Mouse (Mus musculus): Measurements from ENCODE around the gene Strn4. TPM values are rescaled to one million over a fixed set of nuclear protein-coding genes. Genes with fewer than 3 reads are reported as not detected.

Gene Strn4
- polyA plus RNA-seq, 1 experiment from 2014 or later, result 33.7 TPM

DNA sequence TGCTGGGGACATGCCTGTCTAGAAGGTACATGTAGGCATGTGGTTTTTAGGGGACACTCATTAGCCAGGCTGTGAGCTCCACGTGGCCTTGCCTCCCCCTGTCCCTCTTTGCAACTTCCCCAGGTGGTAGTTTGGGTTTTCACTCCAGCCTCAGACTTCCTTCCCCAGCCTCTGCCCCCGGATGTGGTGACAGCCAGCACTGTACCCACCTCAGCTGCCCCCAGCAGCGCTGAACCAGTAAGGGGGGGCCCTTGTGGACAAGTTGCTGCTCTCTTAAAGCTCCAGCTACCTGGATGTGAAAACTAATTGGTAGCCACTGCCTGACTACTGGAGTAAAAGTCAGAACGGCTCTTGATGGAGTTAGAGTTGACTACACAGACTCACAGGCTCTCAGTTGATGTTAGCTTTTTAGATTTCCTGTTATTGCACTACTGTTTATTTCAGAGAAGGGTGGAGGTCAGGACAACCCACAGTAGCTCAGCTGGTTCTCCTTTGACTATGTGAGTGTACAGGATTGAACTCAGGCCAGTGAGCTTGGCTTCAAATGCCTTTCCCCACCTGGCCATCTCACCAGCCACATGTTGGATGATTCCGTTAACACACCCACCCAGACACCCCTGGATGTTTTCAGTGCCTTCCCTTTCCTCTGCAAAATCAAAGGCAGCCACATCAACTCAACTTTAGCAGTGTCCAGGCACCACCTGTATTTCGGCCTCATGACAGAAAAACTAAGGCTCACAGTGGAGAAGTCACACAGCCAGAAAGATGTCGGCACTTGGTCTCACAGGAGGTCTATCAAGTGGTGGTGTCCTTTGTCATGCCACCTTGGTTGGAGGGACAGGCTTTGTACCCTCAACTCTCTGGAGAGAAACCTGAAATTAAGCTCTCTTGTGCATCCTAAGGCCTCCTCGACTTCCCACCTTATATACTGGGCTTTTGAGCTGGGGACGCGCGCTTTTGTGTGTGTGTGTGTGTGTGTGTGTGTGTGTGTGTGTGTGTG lies 26.2 kb downstream of the Strn4 start:
- no peak for TF ChIP-seq CTCF (IDR thresholded peaks at IDR 0.05; ENCODE audit: low read depth)
- Histone ChIP-seq H3K27ac (ENCODE audit: low read depth, low read length) (peak overlapping the region; percentile 57), H3K36me3 (ENCODE audit: control insufficient read depth, insufficient read depth) (peaks cover 34% of the 10 kb centered on the region), H3K27me3 (replicated peaks; ENCODE audit: control insufficient read depth, insufficient read depth, low read length) (no peaks in the 10 kb centered on the region), H3K4me3 (ENCODE audit: low read depth, low read length) (peak overlapping the region; percentile 76), H3K9ac (ENCODE audit: low read depth, low read length) (0 out of 2 replicates have a peak overlapping the region, but pooled peaks have one; percentile 80), H3K4me2 (replicated peaks; ENCODE audit: low read depth) (peak overlapping the region; percentile 84), H3K4me1 (replicated peaks; ENCODE audit: control insufficient read depth, insufficient read depth, low read length) (no peaks in the 10 kb centered on the region), H3K9me3 (ENCODE audit: control insufficient read depth) (no peaks in the 10 kb centered on the region)
- 34% methylated on average over 11 of the region's 11 CpGs for WGBS
- ATAC-seq, result no peak

DNA sequence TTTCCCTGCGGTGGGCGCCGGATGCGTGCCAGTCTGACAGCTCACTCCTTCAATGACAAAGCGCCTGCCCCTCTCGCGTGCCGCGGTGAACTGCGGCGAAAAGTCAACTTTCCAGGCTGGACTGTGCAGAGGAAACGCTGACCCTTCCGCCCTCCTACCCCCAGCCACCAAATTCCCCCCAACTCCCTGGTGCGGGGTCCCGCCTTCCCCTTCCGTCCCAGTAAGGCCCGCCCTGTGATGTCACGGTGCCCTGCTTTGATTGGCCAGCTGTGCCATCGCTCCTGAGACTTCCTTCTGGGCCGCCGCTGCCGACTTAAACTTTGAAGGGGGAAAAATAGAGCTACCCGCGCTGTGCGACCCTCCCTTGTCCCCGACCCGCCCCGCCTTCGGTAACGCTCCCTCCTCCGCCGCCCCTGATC lies 27.0 kb downstream of the Strn4 start, which contains the start of gene Prkd2:
Prkd2 (plus strand) TSS at position 258 of the 419 bp plus-strand sequence.
- Histone ChIP-seq H3K4me1 (replicated peaks; ENCODE audit: control insufficient read depth, insufficient read depth, low read length) (no peaks in the 10 kb centered on the region), H3K36me3 (ENCODE audit: control insufficient read depth, insufficient read depth) (peaks cover 33% of the 10 kb centered on the region), H3K27me3 (replicated peaks; ENCODE audit: control insufficient read depth, insufficient read depth, low read length) (no peaks in the 10 kb centered on the region), H3K4me2 (replicated peaks; ENCODE audit: low read depth) (peak within 1 kb of the TSS; percentile 84), H3K4me3 (ENCODE audit: low read depth, low read length) (peak within 1 kb of the TSS; percentile 76), H3K27ac (ENCODE audit: low read depth, low read length) (peak within 1 kb of the TSS; percentile 76), H3K9me3 (ENCODE audit: control insufficient read depth) (no peaks in the 10 kb centered on the region), H3K9ac (ENCODE audit: low read depth, low read length) (peak within 1 kb of the TSS; percentile 80)
- no peak for TF ChIP-seq CTCF (IDR thresholded peaks at IDR 0.05; ENCODE audit: low read depth)
- ATAC-seq, result peak; percentile 67
- WGBS, result under 1% methylated on average over 32 of the region's 32 CpGs

DNA sequence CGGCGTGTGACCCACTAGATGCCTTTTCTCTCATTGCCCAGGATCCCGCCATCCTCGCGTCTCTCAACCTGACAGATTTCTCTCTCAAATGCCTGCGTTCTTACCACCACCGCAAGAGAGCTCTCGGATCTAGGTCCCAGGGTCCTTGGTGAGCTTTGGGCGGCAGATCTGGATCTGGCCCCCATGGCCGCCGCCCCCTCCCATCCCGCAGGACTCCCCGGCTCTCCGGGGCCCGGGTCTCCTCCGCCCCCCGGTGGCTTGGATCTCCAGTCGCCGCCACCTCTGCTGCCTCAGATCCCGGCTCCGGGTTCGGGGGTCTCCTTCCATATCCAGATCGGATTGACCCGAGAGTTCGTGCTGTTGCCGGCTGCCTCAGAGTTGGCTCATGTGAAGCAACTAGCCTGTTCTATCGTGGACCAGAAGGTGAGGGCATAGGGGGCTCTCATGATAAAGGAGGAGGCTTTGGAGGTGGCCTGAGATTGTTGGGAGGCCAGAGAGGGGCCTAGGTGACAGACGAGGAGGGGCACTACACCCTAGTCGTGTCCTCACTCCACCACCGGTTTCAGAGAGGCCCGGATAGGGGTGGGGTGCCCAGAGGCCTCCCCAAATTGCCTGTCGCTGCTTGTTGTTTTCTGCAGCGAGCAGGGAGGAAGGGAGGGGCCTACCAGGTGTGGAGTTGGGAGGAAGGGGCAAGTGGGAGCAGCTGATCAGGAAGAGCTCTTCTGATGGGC lies 27.9 kb downstream of the Strn4 start:
- no peak for TF ChIP-seq CTCF (IDR thresholded peaks at IDR 0.05; ENCODE audit: low read depth)
- Histone ChIP-seq H3K9ac (ENCODE audit: low read depth, low read length) (peak overlapping the region; percentile 80), H3K27ac (ENCODE audit: low read depth, low read length) (peak overlapping the region; percentile 76), H3K4me1 (replicated peaks; ENCODE audit: control insufficient read depth, insufficient read depth, low read length) (no peaks in the 10 kb centered on the region), H3K27me3 (replicated peaks; ENCODE audit: control insufficient read depth, insufficient read depth, low read length) (no peaks in the 10 kb centered on the region), H3K4me3 (ENCODE audit: low read depth, low read length) (peak overlapping the region; percentile 76), H3K36me3 (ENCODE audit: control insufficient read depth, insufficient read depth) (peaks cover 26% of the 10 kb centered on the region), H3K4me2 (replicated peaks; ENCODE audit: low read depth) (peak overlapping the region; percentile 84), H3K9me3 (ENCODE audit: control insufficient read depth) (no peaks in the 10 kb centered on the region)
- ATAC-seq, result no peak
- 2% methylated on average over 33 of the region's 33 CpGs for WGBS

- 50% methylated on average over 3 of the region's 3 CpGs for WGBS
- ATAC-seq, result no peak
- H3K36me3 ChIP-seq (ENCODE audit: control insufficient read depth, insufficient read depth), result peaks cover 26% of the 10 kb centered on the region
- TF ChIP-seq CTCF (IDR thresholded peaks at IDR 0.05; ENCODE audit: low read depth), result no peak
- peak overlapping the region; percentile 52 for H3K9ac ChIP-seq (ENCODE audit: low read depth, low read length)
- H3K4me2 ChIP-seq (replicated peaks; ENCODE audit: low read depth), result peak overlapping the region; percentile 84
- peak overlapping the region; percentile 76 for H3K27ac ChIP-seq (ENCODE audit: low read depth, low read length)
- H3K27me3 ChIP-seq (replicated peaks; ENCODE audit: control insufficient read depth, insufficient read depth, low read length), result no peaks in the 10 kb centered on the region
- H3K4me1 ChIP-seq (replicated peaks; ENCODE audit: control insufficient read depth, insufficient read depth, low read length), result no peaks in the 10 kb centered on the region
- peak overlapping the region; percentile 76 for H3K4me3 ChIP-seq (ENCODE audit: low read depth, low read length)
- H3K9me3 ChIP-seq (ENCODE audit: control insufficient read depth), result no peaks in the 10 kb centered on the region
Observed at GRCm38 (mm10) chr7:16844696-16845071, 29.0 kb downstream of the Strn4 start.

- no peaks in the 10 kb centered on the region for H3K27me3 ChIP-seq (replicated peaks; ENCODE audit: control insufficient read depth, insufficient read depth, low read length)
- TF ChIP-seq CTCF (IDR thresholded peaks at IDR 0.05; ENCODE audit: low read depth), result no peak
- peak overlapping the region; percentile 76 for H3K4me3 ChIP-seq (ENCODE audit: low read depth, low read length)
- H3K4me1 ChIP-seq (replicated peaks; ENCODE audit: control insufficient read depth, insufficient read depth, low read length), result no peaks in the 10 kb centered on the region
- H3K36me3 ChIP-seq (ENCODE audit: control insufficient read depth, insufficient read depth), result peaks cover 26% of the 10 kb centered on the region
- WGBS, result 36% methylated on average over 14 of the region's 14 CpGs
- no peaks in the 10 kb centered on the region for H3K9me3 ChIP-seq (ENCODE audit: control insufficient read depth)
- peak overlapping the region; percentile 76 for H3K27ac ChIP-seq (ENCODE audit: low read depth, low read length)
- 0 out of 2 replicates have a peak, but pooled peaks have one; percentile 9 for ATAC-seq
- H3K9ac ChIP-seq (ENCODE audit: low read depth, low read length), result peak overlapping the region; percentile 52
- peak overlapping the region; percentile 84 for H3K4me2 ChIP-seq (replicated peaks; ENCODE audit: low read depth)
Observed at GRCm38 (mm10) chr7:16845072-16845819, 29.6 kb downstream of the Strn4 start.

All from intestine, postnatal 0 days (tissue).